Mouse (Mus musculus) kidney, postnatal 10 days (tissue): ENCODE measurements around the gene Tusc1.

Experiments
- DNase-seq: peaks from one replicate; pipeline ENCODE4 v3.0.0; 2021; ENCODE audit warnings: mixed read lengths

Tusc1 gene

DNA sequence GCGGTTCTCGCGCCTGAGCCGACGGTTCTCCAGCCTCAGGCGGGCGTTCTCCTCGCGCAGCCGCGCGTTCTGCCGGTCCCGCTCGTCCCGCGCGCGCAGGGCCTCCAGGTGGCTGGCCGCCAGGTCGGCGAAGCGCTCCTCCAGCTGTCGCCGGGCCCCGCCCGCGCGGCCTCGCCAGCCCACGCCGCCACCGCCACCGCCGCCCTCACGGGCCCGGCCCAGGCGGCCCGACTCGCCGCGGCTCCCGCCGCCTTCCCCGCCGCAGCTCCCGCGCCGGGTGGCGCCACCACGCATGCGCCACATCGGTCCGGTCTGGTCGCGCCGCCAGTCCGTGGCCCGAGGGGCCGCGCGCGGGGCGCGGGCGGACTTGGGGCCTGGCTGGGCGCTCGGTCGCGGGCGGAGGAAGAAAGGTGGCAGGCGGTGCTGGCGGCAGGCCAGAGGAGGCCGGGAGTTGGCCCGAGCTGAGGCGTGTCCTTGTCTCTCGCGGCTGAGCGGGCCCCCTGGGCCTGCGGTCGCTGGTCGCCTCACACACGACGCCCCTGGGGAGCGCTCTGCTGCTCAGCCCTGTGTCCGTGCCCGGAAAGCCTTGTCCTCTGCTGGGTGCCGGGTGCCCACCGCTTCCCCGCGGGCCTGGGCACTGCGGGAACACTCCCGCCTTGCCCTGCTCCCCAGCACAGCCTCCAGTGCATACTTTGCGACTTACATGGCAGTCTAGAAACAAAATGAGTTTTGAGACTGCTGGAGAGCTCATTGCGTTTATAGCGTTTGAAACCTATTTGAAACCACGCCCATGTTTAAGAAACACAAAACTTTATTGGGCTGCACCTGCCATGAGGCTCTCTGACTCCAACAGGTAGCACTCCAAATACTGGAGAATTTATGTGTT lies at the start of gene Tusc1:
TSS of gene Tusc1 (minus strand) at position 394 of the 886 bp plus-strand sequence.
- DNase-seq, result peak; percentile 92

DNA sequence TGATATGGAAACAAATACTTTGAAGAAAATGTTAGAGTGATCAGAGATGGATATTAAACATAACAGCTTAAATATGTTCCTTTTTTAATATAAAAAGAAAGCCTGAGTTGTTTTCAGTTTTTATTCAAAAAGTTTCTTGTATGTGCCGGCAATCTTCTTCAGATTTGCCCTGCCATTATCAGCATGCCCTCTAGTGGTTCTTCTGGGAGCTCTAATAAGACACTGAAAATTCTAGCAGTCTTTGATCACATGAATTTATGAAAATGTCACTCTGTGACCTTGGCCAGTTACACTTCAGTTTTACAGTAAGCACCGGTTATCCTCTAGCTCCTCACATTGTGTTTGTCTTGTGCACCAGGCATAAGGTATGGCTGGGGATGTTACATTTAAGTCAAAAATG lies 17.6 kb upstream of the Tusc1 start:
- no peak for DNase-seq

DNA sequence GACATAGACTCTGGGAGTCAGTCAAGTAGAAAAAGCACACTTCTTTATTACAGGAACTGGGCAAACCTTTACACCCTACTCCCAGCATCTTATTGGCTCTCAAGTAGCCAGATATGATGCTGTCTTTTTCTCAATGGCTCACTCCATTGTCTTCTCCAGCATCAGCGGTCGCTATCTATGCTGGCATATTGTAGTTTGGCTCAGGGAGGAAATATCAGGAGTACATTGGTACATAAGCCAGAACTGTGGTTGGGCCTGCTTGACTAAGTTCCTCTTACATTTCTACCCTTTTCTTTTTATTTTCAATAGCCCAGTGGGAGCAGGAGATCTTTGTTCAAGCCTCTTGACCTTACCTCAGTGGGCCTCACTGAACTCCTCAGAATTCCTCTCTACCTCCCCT lies 9.0 kb upstream of the Tusc1 start:
- no peak for DNase-seq

DNA sequence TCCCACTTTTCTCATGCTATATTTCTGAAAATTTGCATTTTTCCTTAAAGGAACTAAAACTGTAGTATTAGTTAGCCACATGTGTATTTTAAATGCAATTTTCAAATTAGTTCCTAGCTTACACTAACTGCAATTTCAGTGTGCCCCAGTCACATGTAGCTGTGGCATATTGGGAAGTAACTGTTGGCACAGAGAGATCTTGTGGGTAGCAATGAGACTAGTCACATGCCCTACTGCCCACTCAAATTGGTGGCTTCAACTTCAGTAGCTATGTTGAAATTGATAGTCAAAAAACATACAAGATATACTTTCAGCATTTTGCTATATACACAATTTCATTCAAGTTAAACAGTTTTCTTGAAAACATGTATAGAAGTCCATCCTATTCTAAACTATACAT lies 6.3 kb upstream of the Tusc1 start:
- no peak for DNase-seq

DNA sequence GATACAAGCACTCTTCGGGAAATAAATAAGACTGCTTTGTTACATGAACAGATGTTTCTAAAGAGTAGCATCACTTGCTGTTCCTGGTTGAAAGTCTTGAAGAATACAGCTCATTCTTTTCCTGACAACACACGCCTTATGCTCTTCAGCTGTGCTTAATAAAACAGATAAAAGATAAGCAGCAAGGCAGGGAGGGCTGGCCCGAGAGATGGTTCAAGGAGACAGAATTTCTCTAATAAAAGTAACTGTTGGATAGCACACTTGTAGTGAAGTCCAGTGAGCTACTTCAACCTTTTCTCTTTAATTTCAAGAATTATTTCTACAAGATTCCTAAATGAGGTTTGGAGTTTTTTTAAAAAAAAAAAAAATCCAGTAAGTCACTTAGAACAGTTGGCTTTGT lies 2.7 kb upstream of the Tusc1 start:
- DNase-seq, result no peak

DNA sequence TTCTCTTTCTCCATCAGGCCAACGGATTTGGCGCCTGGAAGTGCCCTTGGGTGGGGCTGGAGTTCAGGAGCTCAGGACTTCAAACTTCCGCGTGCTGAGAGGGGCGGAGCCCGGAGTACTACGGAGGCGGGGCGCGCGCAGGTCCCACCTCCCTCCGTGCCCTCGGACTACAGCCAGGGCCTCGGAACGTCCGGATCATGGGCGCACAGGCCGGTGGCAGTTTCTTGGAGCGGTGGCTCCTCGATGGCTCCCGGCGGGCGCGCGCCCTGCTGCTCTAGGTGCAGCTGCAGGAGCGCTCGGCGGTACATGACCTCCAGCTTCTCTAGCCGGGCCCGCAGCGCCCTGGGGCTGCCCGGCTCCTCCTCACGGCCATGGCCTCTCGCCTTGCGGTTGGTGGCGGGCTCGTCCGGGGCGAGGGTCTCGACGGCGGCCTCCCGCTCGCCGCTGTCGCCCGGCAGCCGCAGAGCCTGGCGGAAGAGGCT lies 634 bp downstream of the Tusc1 start:
- DNase-seq, result peak; percentile 92

DNA sequence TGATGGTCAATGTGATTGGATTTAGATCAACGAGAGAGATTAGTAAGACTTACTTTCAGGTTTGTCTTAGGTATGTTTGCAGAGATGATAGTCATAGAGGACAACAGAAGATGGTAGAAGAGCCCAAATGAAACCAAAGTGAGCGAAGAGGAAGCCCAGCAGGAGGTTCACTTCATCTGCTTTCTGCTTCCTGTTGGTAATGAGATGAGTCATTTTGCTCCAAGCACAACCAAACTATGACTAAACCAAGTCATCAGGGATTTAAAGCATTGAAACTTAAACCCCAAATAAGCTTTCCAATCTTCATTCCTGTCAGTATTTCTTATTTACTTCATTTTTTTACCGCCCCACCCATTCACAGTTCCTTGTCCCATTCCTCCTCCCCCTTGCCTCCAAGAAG lies 27.8 kb downstream of the Tusc1 start:
- DNase-seq, result no peak

DNA sequence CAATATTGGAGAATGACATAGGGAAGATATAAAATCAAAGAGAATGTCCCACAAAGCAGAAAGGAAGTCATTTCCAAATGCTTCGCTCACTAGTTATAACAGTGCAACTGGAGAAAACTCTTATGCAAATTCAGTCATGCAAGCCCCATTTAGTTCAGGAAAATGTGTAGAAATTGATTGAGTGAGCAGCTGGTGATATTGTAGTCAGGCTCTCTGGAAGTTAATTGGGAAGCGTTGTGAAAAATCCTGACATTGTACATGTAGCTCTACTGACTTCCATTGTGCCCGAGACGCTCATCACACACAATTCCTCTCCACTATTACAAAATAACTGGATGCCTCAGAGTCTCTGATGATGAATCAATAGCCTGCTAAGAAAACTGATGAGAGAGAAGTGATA lies 49.2 kb downstream of the Tusc1 start:
- DNase-seq, result no peak
